Mouse (Mus musculus) spleen, postnatal 4 days (tissue): Measurements from ENCODE around the gene Sae1.

ENCODE experiments used
- DNase-seq, 2 experiments: peaks; one replicate each; pipeline ENCODE4 v3.0.0; 2022; ENCODE audit warnings: low spot score in 2 of 2

Gene Sae1

DNA sequence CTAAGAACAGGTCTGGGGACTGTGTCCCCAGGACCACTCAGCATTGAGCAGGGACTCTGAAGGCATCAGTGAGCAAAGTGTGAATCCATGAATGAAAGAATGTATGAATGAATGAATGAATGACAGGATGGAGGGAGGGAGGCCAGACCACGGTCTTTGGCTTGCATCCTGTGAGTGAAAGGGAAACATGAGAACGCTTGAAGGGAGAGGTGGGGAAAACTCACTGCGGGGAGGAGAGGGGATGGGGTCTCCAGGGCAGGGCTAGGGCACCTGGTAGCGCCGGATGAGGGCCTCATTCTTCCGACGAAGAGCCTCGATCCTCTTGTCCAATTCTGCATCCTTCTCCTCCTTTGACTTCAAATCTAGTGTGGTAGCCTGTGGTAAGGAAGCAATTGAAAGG is 103.6 kb downstream of the Sae1 start:
- DNase-seq, result no peak

DNA sequence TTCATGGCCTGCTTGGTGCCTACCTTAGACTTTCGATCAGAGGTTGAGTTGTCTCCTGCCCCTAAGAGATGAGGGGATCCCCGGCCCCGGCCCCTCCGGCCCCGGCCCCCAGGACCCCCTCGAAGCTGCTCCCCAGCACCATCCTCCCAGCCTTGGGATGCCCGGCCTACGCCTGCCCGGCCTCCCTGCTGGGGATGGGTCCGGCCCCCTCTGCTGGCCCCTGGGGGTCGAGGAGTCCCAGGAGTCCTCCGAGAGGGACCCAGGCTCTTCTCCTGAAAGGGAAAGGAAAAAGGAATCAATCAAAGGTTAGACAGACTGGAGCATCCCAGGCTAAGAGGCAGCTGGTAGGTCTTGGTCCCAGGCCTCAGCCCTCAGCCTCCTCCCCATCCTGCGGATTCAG is 105.3 kb downstream of the Sae1 start:
- peak in 1 of 2 experiments; percentile 61 for DNase-seq

GRCm38 (mm10) chr7:16280721-16281120 is 106.9 kb downstream of the Sae1 start:
- DNase-seq, result peak in 1 of 2 experiments; percentile 67

DNA sequence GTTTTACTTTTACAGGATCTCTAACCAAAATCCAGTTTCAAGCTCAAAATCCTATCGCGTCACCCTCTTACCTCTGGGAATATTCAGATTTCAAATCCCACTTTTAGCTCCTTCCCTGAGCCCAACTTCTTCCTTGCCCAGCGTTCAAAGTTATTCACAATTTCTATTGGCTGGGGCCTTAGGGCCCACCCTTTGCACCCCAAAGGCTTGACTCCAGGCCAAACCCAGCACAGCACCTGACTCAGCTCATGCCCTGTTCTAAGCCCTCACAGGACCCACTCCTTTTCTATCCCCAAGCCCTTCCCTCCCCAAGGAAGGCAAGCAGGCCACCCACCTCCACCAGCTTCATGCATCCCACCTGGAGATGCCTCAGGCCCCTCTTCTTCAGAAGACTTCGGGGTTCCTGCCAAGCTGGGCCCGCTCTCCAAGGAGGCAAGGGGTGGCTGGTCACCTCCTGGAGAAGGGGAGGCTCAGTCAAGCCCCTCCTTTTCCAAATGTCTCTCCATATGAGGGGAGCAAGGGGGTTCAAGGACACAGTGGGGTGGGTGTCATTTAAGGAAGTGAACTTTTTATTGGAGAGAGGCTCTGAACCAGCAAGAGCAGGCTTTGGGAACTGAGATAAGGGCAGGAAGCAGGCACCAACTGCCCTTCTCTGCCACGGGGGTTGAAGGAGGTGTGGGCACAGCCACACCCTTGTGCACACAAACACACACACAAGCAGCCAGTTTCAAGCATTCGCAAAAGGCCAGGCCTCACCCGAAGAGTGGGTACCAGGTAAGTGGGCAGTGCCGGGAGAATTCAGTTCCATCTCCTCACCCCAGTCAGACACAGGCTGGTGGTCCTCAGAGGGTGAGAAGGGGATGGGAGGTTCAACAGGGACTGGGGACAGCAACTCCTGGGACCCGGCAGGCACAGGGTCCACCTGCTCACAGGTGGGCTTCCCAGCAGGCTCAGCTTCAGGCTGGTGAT is 112.4 kb downstream of the Sae1 start:
- peak in 1 of 2 experiments; percentile 48 for DNase-seq

DNA sequence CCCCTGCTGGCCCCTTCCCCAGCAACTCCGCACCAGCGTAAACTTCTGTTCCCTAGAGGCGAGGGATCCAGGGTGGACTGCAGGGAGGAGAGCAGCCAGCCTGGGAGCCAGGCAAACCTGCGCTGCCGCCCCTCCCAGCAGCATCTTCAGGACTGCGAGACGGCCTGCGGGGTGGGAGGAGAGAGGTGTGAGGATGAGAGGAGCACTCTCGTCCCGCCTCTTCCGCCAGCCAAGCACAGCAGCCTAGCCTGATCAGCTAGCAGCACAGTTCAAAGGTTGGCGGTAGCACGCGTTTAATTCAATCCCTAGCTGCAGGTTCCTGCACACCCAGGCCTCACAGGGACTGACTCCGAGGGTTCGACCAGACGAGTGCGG is 113.9 kb downstream of the Sae1 start:
- peak; percentile 79 to 88 for DNase-seq

- peak; percentile 88 to 92 for DNase-seq
These were observed 114.4 kb downstream of the Sae1 start, which contains the start of gene Inafm1 for GRCm38 (mm10) chr7:16273081-16273765. Gene Inafm1 (minus strand): TSS chr7:16273617.

GRCm38 (mm10) chr7:16272681-16273080 is 114.9 kb downstream of the Sae1 start:
- peak; percentile 80 to 90 for DNase-seq

GRCm38 (mm10) chr7:16271139-16271538 is 116.5 kb downstream of the Sae1 start:
- no peak for DNase-seq
